Mouse (Mus musculus) erythroid progenitor cell, adult 5-6 weeks (primary cell): ENCODE data around the gene Pih1d1. TPM values are rescaled to one million over a fixed set of nuclear protein-coding genes. Genes with fewer than 3 reads are reported as not detected.
"Not testable (repeated sequence)": the region's sequence is repeated elsewhere in the genome, so short reads cannot be mapped to it uniquely, and the experiment has no call there.

Experiments
- ATAC-seq: replicated peaks from 2 replicates; pipeline ENCODE4 v1.8.0; 2016; ENCODE audit warnings: moderate number of reproducible peaks, mild to moderate bottlenecking, moderate TSS enrichment, inconsistent platforms; ENCODE audit not compliant: poor library complexity, low FRiP score, severe bottlenecking
- total RNA-seq, 2 experiments: library from RNA; stranded (forward) in 1 of 2; stranded (reverse) in 1 of 2; fragments of 150-400 nt in 1 of 2; fragments of 186-747, 209-891 nt in 1 of 2; gene quantifications; 2 replicates each; pipeline versions ENCODE4 v1.2.3 to v1.2.4; 2015 to 2017; ENCODE audit warnings: low replicate concordance in 2 of 2

Pih1d1 gene
- total RNA-seq, 2 experiments from 2014 or later, result 8.7 to 96.4 TPM

- ATAC-seq, result no peak
These were observed 9.5 kb upstream of the Pih1d1 start for GRCm38 (mm10) chr7:45144368-45145174.

DNA sequence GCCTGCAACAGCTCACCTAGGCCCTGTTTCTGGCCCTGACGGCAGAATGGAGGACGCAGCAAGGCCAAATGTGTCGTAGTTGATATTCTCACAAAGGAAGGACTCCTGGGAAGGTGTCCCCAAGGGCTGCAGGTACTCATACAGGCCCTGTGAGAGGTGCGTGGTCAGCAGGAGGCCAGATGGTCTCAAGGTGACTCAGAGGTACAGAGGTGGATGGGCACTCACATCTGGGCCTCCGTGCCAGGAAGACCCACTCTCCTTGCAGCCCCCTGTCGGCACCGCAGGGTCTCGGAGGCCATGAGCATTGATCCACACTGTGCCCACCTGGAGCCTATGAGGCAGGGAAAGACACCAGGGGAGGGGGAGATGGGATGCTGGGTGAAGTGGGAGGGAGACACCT is 8.6 kb upstream of the Pih1d1 start:
- ATAC-seq, result no peak

- no peak for ATAC-seq
These were observed 6.8 kb upstream of the Pih1d1 start for GRCm38 (mm10) chr7:45147267-45147666.

- ATAC-seq, result no peak
These were observed 6.2 kb upstream of the Pih1d1 start for GRCm38 (mm10) chr7:45147899-45148298.

DNA sequence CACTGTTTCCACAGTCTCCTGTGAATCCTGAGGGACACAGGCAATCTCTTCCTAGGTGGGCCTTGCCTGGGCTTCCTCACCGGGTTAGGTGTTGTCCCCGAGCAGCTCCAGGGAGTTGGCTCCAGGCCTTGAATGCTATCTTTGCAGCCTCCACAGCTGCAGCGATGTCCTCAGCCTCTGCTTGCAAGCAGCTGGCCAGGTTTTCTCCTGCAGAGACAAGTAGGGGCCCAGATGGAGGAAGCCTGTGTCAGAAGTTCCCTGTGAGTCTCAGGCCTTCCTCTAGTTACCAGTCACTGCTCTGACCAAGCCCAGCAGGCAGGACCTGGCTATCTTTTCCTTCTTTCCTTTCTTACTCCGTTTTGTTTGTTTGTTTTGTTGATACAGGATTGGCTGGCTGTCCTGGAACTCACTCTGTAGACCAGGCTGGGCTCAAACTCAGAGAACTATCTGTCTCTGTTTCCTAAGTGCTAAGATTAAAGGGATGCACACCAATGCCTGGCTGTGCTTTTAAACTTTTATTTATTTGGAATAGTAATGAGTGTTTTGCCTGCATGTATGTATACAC is 5.5 kb upstream of the Pih1d1 start:
- no peak for ATAC-seq

DNA sequence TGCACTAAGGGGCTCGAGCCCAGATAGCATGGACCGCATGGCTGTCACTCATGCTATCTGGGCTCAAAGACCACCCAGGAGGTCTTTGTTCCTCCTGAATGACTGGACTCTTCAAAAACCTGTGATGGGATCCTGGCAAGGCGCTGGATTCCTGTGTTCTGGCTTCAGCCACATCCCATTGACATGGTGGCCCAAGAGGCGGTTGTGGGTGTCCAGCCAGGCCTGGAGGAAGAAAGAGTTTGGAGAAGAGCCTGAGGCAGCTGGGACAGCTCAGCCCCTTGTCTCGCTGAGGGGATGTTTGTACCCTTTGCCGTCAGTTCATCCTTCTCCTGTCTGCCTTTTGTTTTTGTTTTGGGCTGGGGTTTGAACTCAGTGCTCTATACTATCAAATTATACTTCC is 4.6 kb upstream of the Pih1d1 start:
- no peak for ATAC-seq

DNA sequence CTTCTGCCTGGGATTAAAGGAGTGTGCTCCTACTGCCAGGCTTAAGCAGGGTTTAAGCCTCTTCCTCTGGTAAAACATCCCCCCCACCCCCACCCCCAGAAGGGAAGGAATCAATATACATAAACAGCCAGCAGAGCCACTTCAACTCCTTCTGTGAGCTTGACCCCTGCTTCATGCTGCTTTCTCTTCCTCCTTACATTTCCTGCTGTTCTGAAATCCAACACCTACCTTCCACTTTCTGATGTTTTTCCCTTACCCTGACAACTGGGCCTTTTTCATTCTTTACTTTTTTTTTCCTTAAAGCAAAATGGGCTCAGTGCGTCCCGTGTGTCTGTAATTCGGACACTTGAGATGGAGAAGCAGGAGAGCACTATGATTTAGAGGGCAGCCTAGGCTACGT is 3.8 kb upstream of the Pih1d1 start:
- ATAC-seq, result no peak

DNA sequence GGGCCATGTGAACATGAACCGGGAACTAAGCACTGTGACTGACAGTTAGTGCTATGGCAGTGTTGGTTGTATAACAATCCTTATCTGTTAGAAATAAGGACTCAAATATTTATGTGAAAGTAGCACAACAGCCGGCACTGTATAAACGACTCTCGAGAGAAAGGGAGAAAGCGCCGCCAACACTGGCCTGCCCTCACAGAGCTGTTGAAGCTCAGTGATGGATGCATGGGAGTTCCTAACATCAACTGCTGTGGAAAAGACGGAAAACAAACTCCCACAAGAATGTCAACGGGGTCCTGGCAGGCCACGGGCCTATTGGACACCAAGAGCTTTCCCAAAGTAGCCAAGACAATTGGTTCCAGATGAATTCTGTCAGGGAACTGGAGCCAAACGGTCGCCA is 2.8 kb upstream of the Pih1d1 start:
- no peak for ATAC-seq

- not testable (repeated sequence) for ATAC-seq
These were observed 1.1 kb upstream of the Pih1d1 start for GRCm38 (mm10) chr7:45153052-45153451.

GRCm38 (mm10) chr7:45153586-45153985 is 517 bp upstream of the Pih1d1 start:
- ATAC-seq, result no peak

GRCm38 (mm10) chr7:45154993-45155514 is 951 bp downstream of the Pih1d1 start:
- ATAC-seq, result no peak

- no peak for ATAC-seq
These were observed 1.5 kb downstream of the Pih1d1 start for GRCm38 (mm10) chr7:45155590-45155989.

GRCm38 (mm10) chr7:45156206-45156605 is 2.1 kb downstream of the Pih1d1 start:
- no peak for ATAC-seq

DNA sequence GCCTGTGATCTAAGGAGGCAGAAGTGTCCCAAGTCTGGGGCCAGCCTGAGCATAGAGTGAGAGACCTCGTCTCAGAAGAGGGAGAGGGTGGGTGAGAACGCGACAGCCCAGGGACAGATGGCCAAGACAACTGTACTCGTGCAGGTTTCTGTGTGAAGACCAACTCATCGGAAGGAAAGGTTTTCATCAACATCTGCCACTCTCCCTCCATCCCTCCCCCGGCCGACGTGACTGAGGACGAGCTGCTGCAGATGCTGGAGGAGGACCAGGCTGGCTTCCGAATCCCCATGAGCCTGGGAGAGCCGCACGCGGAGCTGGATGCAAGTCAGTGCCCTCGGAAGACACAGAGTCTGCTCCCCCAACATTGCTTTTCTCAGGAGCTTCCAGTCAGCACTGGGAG is 3.4 kb downstream of the Pih1d1 start:
- ATAC-seq, result no peak

DNA sequence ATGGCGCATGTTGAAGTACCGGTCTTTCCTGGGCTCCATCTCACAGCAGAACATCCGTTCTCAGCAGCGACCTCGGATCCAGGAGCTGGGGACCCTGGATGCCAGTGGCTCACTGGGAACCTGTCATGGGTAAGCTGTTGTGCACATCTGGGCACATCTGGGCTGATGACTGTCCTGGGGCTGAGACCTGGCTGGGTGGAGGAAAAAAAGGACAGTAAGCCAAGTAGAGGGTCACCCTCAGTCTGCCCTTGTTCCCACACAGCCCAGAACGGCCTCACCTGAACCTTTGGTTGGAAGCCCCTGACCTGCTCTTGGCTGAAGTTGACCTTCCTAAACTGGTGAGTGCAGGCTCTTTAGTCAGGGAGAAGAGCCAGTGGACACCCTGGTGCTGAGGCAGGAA is 4.9 kb downstream of the Pih1d1 start:
- no peak for ATAC-seq

- no peak for ATAC-seq
These were observed 6.3 kb downstream of the Pih1d1 start for GRCm38 (mm10) chr7:45160316-45160800.

GRCm38 (mm10) chr7:45160866-45161265 is 6.8 kb downstream of the Pih1d1 start:
- no peak for ATAC-seq

- peak; percentile 83 for ATAC-seq
These were observed 7.7 kb downstream of the Pih1d1 start for GRCm38 (mm10) chr7:45161612-45162473.

GRCm38 (mm10) chr7:45162551-45162950 is 8.4 kb downstream of the Pih1d1 start:
- 0 out of 2 replicates have a peak, but pooled peaks have one; percentile 1 for ATAC-seq

- no peak for ATAC-seq
These were observed 9.0 kb downstream of the Pih1d1 start for GRCm38 (mm10) chr7:45162996-45163615.
